Mouse (Mus musculus) erythroblast, embryonic 14.5 days (primary cell): ENCODE measurements around the gene Syn3.

Source experiments
- GATA1 ChIP-seq: IDR thresholded peaks from 2 replicates; pipeline ENCODE4 v1.6.1; 2012; ENCODE audit warnings: low read length, inconsistent platforms, mixed read lengths
- TAL1 ChIP-seq: IDR thresholded peaks from 3 replicates; pipeline ENCODE4 v1.6.1; 2012; ENCODE audit warnings: low read length, inconsistent platforms, mixed read lengths

DNA sequence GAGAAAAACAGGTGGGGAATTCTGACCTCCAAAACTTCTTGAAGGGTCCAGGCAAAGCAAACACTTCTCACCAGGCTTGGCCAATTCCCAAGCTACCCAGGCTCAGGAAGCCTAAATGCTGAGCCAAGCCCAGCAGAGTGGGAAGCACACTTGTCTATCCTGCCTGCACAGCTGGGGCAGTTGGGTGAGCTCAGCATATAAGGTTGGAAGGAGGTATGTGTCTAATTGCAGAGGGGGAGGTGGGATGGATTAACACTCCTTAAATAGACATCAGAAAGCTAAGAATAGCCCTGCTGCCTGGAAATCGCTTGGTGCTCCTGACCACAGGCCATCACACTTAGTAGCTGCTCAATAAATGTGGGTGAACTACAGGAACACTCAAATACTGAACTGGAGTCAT lies 185.2 kb downstream of the Syn3 start:
- TF ChIP-seq TAL1 (no peak), GATA1 (no peak)
